Mouse (Mus musculus): ENCODE data around the gene Trpc4ap. TPM values are rescaled to one million over a fixed set of nuclear protein-coding genes. Genes with fewer than 3 reads are reported as not detected.
"Not testable (repeated sequence)": the region's sequence is repeated elsewhere in the genome, so short reads cannot be mapped to it uniquely, and the experiment has no call there.

The Trpc4ap gene
- polyA plus RNA-seq, 1 experiment from 2014 or later, result 180 TPM

GRCm38 (mm10) chr2:155623996-155624395 lies 68.2 kb downstream of the Trpc4ap start:
- H3K9ac ChIP-seq (replicated peaks), result no peak overlapping the region
- H3K4me3 ChIP-seq, result no peak overlapping the region
- no peak overlapping the region for H3K4me2 ChIP-seq (replicated peaks)
- WGBS, result 92% methylated on average over 6 of the region's 6 CpGs
- peaks cover 16% of the 10 kb centered on the region; the same call in 1 of the 2 replicates for H3K27me3 ChIP-seq
- no peaks in the 10 kb centered on the region for H3K36me3 ChIP-seq
- peaks cover 5% of the 10 kb centered on the region for H3K4me1 ChIP-seq
- ATAC-seq (replicated peaks), result no peak
- no peaks in the 10 kb centered on the region for H3K9me3 ChIP-seq
- no peak overlapping the region for H3K27ac ChIP-seq (replicated peaks)

- Histone ChIP-seq H3K36me3 (no peaks in the 10 kb centered on the region), H3K9ac (replicated peaks) (no peak overlapping the region), H3K4me1 (no peaks in the 10 kb centered on the region), H3K9me3 (no peaks in the 10 kb centered on the region), H3K27me3 (peaks cover 2% of the 10 kb centered on the region; the same call in 1 of the 2 replicates), H3K27ac (replicated peaks) (no peak overlapping the region), H3K4me2 (replicated peaks) (no peak overlapping the region), H3K4me3 (no peak overlapping the region)
- WGBS, result 35% methylated on average over 11 of the region's 11 CpGs
- no peak for ATAC-seq (replicated peaks)
Observed at GRCm38 (mm10) chr2:155622606-155623005, 69.6 kb downstream of the Trpc4ap start.

- Histone ChIP-seq H3K27ac (replicated peaks) (no peak overlapping the region), H3K4me2 (replicated peaks) (no peak overlapping the region), H3K27me3 (no peaks in the 10 kb centered on the region), H3K9ac (replicated peaks) (no peak overlapping the region), H3K9me3 (no peaks in the 10 kb centered on the region), H3K36me3 (no peaks in the 10 kb centered on the region), H3K4me3 (no peak overlapping the region), H3K4me1 (no peaks in the 10 kb centered on the region)
- ATAC-seq (replicated peaks), result peak; percentile 38; the same call in 1 of the 2 replicates
- WGBS, result 18% methylated on average over 8 of the region's 8 CpGs
Observed at GRCm38 (mm10) chr2:155619817-155620216, 72.4 kb downstream of the Trpc4ap start.

- no peak for ATAC-seq (replicated peaks)
- WGBS, result 56% methylated on average over 6 of the region's 6 CpGs
- no peaks in the 10 kb centered on the region for H3K36me3 ChIP-seq
- H3K27ac ChIP-seq (replicated peaks), result no peak overlapping the region
- H3K9ac ChIP-seq (replicated peaks), result no peak overlapping the region
- no peaks in the 10 kb centered on the region for H3K27me3 ChIP-seq
- H3K9me3 ChIP-seq, result no peaks in the 10 kb centered on the region
- H3K4me1 ChIP-seq, result peaks cover 6% of the 10 kb centered on the region; the same call in 1 of the 2 replicates
- H3K4me3 ChIP-seq, result no peak overlapping the region
- H3K4me2 ChIP-seq (replicated peaks), result no peak overlapping the region
Observed at GRCm38 (mm10) chr2:155616971-155617370, 75.2 kb downstream of the Trpc4ap start.

- ATAC-seq (replicated peaks), result no peak
- WGBS, result 73% methylated on average over 8 of the region's 8 CpGs
- Histone ChIP-seq H3K36me3 (no peaks in the 10 kb centered on the region), H3K27me3 (no peaks in the 10 kb centered on the region), H3K4me1 (peaks cover 6% of the 10 kb centered on the region; the same call in 1 of the 2 replicates), H3K4me3 (no peak overlapping the region), H3K9me3 (no peaks in the 10 kb centered on the region), H3K27ac (replicated peaks) (no peak overlapping the region), H3K9ac (replicated peaks) (no peak overlapping the region), H3K4me2 (replicated peaks) (peak overlapping the region; percentile 38)
Observed at GRCm38 (mm10) chr2:155613953-155614352, 78.2 kb downstream of the Trpc4ap start.

GRCm38 (mm10) chr2:155613326-155613755 lies 78.8 kb downstream of the Trpc4ap start:
- no peak overlapping the region for H3K27ac ChIP-seq (replicated peaks)
- peak overlapping the region; percentile 19 for H3K4me3 ChIP-seq
- H3K4me1 ChIP-seq, result peaks cover 6% of the 10 kb centered on the region; the same call in 1 of the 2 replicates
- no peaks in the 10 kb centered on the region for H3K9me3 ChIP-seq
- H3K27me3 ChIP-seq, result no peaks in the 10 kb centered on the region
- no peaks in the 10 kb centered on the region for H3K36me3 ChIP-seq
- H3K9ac ChIP-seq (replicated peaks), result no peak overlapping the region
- peak overlapping the region; percentile 38 for H3K4me2 ChIP-seq (replicated peaks)
- peak; percentile 60 for ATAC-seq (replicated peaks)
- 8% methylated on average over 20 of the region's 20 CpGs for WGBS

- Histone ChIP-seq H3K9ac (replicated peaks) (no peak overlapping the region), H3K9me3 (no peaks in the 10 kb centered on the region), H3K27ac (replicated peaks) (no peak overlapping the region), H3K36me3 (no peaks in the 10 kb centered on the region), H3K4me1 (peaks cover 6% of the 10 kb centered on the region; the same call in 1 of the 2 replicates), H3K27me3 (no peaks in the 10 kb centered on the region), H3K4me2 (replicated peaks) (no peak overlapping the region), H3K4me3 (no peak overlapping the region)
- ATAC-seq (replicated peaks), result no peak
- WGBS, result 78% methylated on average over 9 of the region's 9 CpGs
Observed at GRCm38 (mm10) chr2:155611834-155612550, 80.2 kb downstream of the Trpc4ap start.

GRCm38 (mm10) chr2:155610978-155611377 lies 81.2 kb downstream of the Trpc4ap start, which contains the start of gene Myh7b:
Gene Myh7b, plus strand, starts transcription at chr2:155611212.
- no peak for ATAC-seq (replicated peaks)
- Histone ChIP-seq H3K4me2 (replicated peaks) (no peak within 1 kb of the TSS), H3K9me3 (no peaks in the 10 kb centered on the region), H3K9ac (replicated peaks) (no peak within 1 kb of the TSS), H3K27ac (replicated peaks) (no peak within 1 kb of the TSS), H3K4me3 (no peak within 1 kb of the TSS), H3K27me3 (no peaks in the 10 kb centered on the region), H3K4me1 (peaks cover 6% of the 10 kb centered on the region; the same call in 1 of the 2 replicates), H3K36me3 (no peaks in the 10 kb centered on the region)
- 47% methylated on average over 4 of the region's 4 CpGs for WGBS

- H3K4me3 ChIP-seq, result no peak overlapping the region
- H3K9ac ChIP-seq (replicated peaks), result no peak overlapping the region
- no peaks in the 10 kb centered on the region for H3K4me1 ChIP-seq
- no peaks in the 10 kb centered on the region for H3K36me3 ChIP-seq
- WGBS, result 82% methylated on average over 4 of the region's 4 CpGs
- H3K9me3 ChIP-seq, result no peaks in the 10 kb centered on the region
- H3K27me3 ChIP-seq, result no peaks in the 10 kb centered on the region
- H3K4me2 ChIP-seq (replicated peaks), result no peak overlapping the region
- H3K27ac ChIP-seq (replicated peaks), result no peak overlapping the region
- ATAC-seq (replicated peaks), result no peak
Observed at GRCm38 (mm10) chr2:155606360-155606759, 85.8 kb downstream of the Trpc4ap start.

GRCm38 (mm10) chr2:155605236-155605589 lies 87.0 kb downstream of the Trpc4ap start:
- H3K4me1 ChIP-seq; H3K9me3 ChIP-seq; H3K4me3 ChIP-seq; H3K9ac ChIP-seq (replicated peaks); H3K36me3 ChIP-seq; H3K27me3 ChIP-seq; H3K4me2 ChIP-seq (replicated peaks); ATAC-seq (replicated peaks); H3K27ac ChIP-seq (replicated peaks): not testable (repeated sequence)
- 90% methylated on average over 4 of the region's 4 CpGs for WGBS

GRCm38 (mm10) chr2:155604560-155605235 lies 87.5 kb downstream of the Trpc4ap start:
- Histone ChIP-seq H3K4me1 (no peaks in the 10 kb centered on the region), H3K27me3 (no peaks in the 10 kb centered on the region), H3K4me3 (no peak overlapping the region), H3K9ac (replicated peaks) (no peak overlapping the region), H3K4me2 (replicated peaks) (no peak overlapping the region), H3K27ac (replicated peaks) (no peak overlapping the region), H3K9me3 (no peaks in the 10 kb centered on the region), H3K36me3 (no peaks in the 10 kb centered on the region)
- ATAC-seq (replicated peaks), result no peak
- WGBS, result 59% methylated on average over 10 of the region's 10 CpGs

- Histone ChIP-seq H3K9ac (replicated peaks) (no peak overlapping the region), H3K4me3 (no peak overlapping the region), H3K27me3 (no peaks in the 10 kb centered on the region), H3K36me3 (no peaks in the 10 kb centered on the region), H3K9me3 (no peaks in the 10 kb centered on the region), H3K4me2 (replicated peaks) (no peak overlapping the region), H3K4me1 (no peaks in the 10 kb centered on the region), H3K27ac (replicated peaks) (no peak overlapping the region)
- ATAC-seq (replicated peaks), result no peak
- 66% methylated on average over 3 of the region's 3 CpGs for WGBS
Observed at GRCm38 (mm10) chr2:155603707-155604106, 88.5 kb downstream of the Trpc4ap start.
